Mouse (Mus musculus) intestine, embryonic 14.5 days (tissue): Measurements from ENCODE around the gene Gabrr2. TPM values are rescaled to one million over a fixed set of nuclear protein-coding genes. Genes with fewer than 3 reads are reported as not detected.
A peak's percentile ranks its signal among the peaks of the same experiment; 100 is the strongest.

Experiments
- ATAC-seq: fragments of 200-750 bp; cut with Nextera tagmentation; replicated peaks from 2 replicates; pipeline ENCODE4 v1.8.0; 2017; ENCODE audit warnings: low read depth, moderate number of reproducible peaks, moderate TSS enrichment, moderate library complexity; ENCODE audit not compliant: low FRiP score, low TSS enrichment
- DNase-seq: peaks from one replicate; pipeline ENCODE4 v3.0.0-alpha.2; 2018; ENCODE audit warnings: low spot score
- H3K27ac ChIP-seq: fragments of 300-500 bp; sonication (generic); 2 replicates; pipeline ENCODE4 v1.5.1; 2014; ENCODE audit warnings: low read depth, mild to moderate bottlenecking, control low read depth
- H3K27me3 ChIP-seq: fragments of 300-500 bp; sonication (generic); replicated peaks from 2 replicates; pipeline ENCODE4 v1.6.1; 2014; ENCODE audit warnings: low read length, control low read depth; ENCODE audit not compliant: control insufficient read depth, insufficient read depth
- H3K36me3 ChIP-seq: fragments of 300-500 bp; sonication (generic); 2 replicates; pipeline ENCODE4 v1.6.1; 2014; ENCODE audit warnings: low read length, control low read depth; ENCODE audit not compliant: control insufficient read depth, insufficient read depth
- H3K4me1 ChIP-seq: fragments of 300-500 bp; sonication (generic); replicated peaks from 2 replicates; pipeline ENCODE4 v1.6.1; 2014; ENCODE audit warnings: low read length, control low read depth, mixed read lengths; ENCODE audit not compliant: control insufficient read depth, insufficient read depth
- H3K4me2 ChIP-seq: fragments of 300-500 bp; sonication (generic); 2 replicates; pipeline ENCODE4 v1.6.1; 2014; ENCODE audit warnings: low read length
- H3K4me3 ChIP-seq: fragments of 300-500 bp; sonication (generic); 2 replicates; pipeline ENCODE4 v1.5.1; 2014; ENCODE audit warnings: low read depth, low read length, control low read depth, mixed read lengths
- H3K9ac ChIP-seq: fragments of 300-500 bp; sonication (generic); 2 replicates; pipeline ENCODE4 v1.6.1; 2014; ENCODE audit warnings: mild to moderate bottlenecking, low read length
- H3K9me3 ChIP-seq: fragments of 300-500 bp; sonication (generic); 2 replicates; pipeline ENCODE4 v1.6.1; 2016; ENCODE audit warnings: low read length, control low read depth; ENCODE audit not compliant: control insufficient read depth
- WGBS: fragments of 180-500 bp; shearing (Covaris S2); extraction: QIAGEN DNeasy Blood & Tissue Kit; methylation state at CpG from one replicate; pipeline ENCODE4 v1.1.7; 2014; 5-methylcytosine and 5-hydroxymethylcytosine counted together
- polyA plus RNA-seq: library from polyadenylated mRNA; unstranded; fragments of >200 nt; fragmentation: Nextera tagmentation; extraction: Ambion mirVana; gene quantifications from 2 replicates; pipeline ENCODE4 v1.2.1, GENCODE M21; 2014

Gabrr2 gene
- 0.09 and 0.17 TPM in 2 replicates for polyA plus RNA-seq

DNA sequence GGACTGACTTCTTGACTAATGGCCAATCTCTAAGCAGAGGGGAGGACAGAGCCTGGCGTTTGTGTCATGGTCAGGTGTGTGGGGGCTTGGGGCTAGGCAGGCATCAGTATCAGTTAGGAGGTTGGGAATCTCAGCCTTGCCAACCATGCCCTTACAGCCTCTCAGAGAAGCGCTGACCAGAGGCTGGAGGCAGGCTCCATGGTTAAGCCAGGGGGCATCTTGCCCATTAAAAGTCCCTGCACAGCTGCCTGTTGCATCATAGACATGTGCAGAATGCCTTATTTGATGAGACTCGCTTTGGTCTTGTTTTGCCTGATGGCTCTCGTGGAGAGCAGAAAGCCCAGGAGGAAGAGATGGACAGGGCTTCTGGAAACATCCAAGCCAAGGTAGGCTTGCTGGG is at the start of gene Gabrr2:
Gene Gabrr2, plus strand, starts transcription at position 19 of the 400 bp plus-strand sequence.
- Histone ChIP-seq H3K27me3 (no peaks in the 10 kb centered on the region), H3K36me3 (no peaks in the 10 kb centered on the region), H3K4me2 (no peak within 1 kb of the TSS), H3K4me3 (no peak within 1 kb of the TSS), H3K4me1 (peaks cover 9% of the 10 kb centered on the region), H3K27ac (no peak within 1 kb of the TSS), H3K9me3 (no peaks in the 10 kb centered on the region), H3K9ac (no peak within 1 kb of the TSS)
- ATAC-seq: no peak
- DNase-seq: no peak
- 86% methylated on average over 4 of the region's 4 CpGs for WGBS

DNA sequence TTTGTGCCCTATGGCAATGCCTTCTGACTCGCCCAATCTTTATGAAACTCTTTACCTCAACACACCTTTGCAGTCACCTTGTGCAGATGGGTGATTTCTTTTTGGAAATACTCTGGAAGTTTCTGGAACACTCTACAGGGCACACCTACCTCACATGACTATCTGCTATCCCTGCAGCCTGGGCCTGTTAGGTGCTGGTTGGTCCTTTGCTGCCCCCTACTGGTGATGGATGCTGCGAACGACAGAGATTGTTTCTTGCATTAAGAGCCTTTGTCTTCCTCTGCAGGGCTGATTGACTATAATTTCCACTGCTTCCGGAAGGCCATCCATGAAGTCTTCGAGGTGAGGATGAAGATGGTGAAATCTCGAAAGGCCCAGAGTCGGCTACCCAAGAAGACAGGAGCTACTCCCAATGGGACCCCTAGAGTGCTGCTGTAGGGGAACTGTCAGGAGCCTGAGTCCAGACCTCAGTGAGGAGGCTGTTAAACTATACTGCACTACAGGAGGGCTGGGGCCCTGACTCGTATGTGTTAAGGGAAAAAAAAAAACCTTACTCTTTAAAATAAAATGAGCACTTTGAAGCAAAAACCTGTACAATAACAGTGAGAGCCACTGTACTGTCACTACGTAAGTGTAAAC is 44.3 kb upstream of the Gabrr2 start:
- peaks cover 7% of the 10 kb centered on the region; the same call in 1 of the 2 replicates for H3K36me3 ChIP-seq
- H3K9me3 ChIP-seq: no peaks in the 10 kb centered on the region
- no peak overlapping the region for H3K9ac ChIP-seq
- no peak overlapping the region for H3K4me3 ChIP-seq
- 54% methylated on average over 9 of the region's 9 CpGs for WGBS
- no peaks in the 10 kb centered on the region for H3K27me3 ChIP-seq
- ATAC-seq (peak; percentile 66; the same call in 1 of the 2 replicates), DNase-seq (peak; percentile 93)
- H3K4me2 ChIP-seq: no peak overlapping the region
- no peaks in the 10 kb centered on the region for H3K4me1 ChIP-seq
- H3K27ac ChIP-seq: no peak overlapping the region

GRCm38 (mm10) chr4:33024420-33024819 is 38.4 kb upstream of the Gabrr2 start:
- no peak for ATAC-seq

DNA sequence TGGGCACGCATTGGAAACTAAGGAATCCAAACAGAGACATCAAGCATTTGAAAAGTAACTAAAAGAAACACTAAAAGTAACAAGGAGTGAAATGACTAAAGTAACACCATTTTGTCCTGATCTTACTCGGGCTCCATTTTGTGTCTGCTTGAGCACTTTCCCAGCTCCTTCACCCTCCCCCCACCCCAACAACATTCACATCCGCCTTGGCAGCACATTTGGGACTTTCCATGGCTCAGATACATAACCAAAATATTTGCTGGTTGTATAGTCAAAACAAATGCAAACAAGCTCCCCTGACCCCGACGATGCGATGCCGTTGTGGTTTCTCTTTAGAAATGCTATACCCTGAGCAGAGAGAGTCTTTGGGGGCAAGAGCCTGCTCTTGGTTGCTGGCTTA is 33.7 kb upstream of the Gabrr2 start:
- DNase-seq (no peak), ATAC-seq (no peak)
- Histone ChIP-seq H3K4me2 (no peak overlapping the region), H3K9me3 (no peaks in the 10 kb centered on the region), H3K4me1 (peaks cover 19% of the 10 kb centered on the region), H3K27ac (no peak overlapping the region), H3K4me3 (no peak overlapping the region), H3K36me3 (peaks cover 9% of the 10 kb centered on the region), H3K27me3 (no peaks in the 10 kb centered on the region), H3K9ac (no peak overlapping the region)
- WGBS: 93% methylated on average over 7 of the region's 7 CpGs

More at GRCm38 (mm10) chr4:33024420-33024819, 38.4 kb upstream of the Gabrr2 start:
- no peaks in the 10 kb centered on the region for H3K9me3 ChIP-seq
- H3K27me3 ChIP-seq: no peaks in the 10 kb centered on the region
- H3K9ac ChIP-seq: no peak overlapping the region
- no peak for DNase-seq
- no peak overlapping the region for H3K4me2 ChIP-seq
- peaks cover 8% of the 10 kb centered on the region for H3K36me3 ChIP-seq
- no peak overlapping the region for H3K27ac ChIP-seq
- H3K4me1 ChIP-seq: no peaks in the 10 kb centered on the region
- 71% methylated on average over 8 of the region's 8 CpGs for WGBS
- H3K4me3 ChIP-seq: no peak overlapping the region

DNA sequence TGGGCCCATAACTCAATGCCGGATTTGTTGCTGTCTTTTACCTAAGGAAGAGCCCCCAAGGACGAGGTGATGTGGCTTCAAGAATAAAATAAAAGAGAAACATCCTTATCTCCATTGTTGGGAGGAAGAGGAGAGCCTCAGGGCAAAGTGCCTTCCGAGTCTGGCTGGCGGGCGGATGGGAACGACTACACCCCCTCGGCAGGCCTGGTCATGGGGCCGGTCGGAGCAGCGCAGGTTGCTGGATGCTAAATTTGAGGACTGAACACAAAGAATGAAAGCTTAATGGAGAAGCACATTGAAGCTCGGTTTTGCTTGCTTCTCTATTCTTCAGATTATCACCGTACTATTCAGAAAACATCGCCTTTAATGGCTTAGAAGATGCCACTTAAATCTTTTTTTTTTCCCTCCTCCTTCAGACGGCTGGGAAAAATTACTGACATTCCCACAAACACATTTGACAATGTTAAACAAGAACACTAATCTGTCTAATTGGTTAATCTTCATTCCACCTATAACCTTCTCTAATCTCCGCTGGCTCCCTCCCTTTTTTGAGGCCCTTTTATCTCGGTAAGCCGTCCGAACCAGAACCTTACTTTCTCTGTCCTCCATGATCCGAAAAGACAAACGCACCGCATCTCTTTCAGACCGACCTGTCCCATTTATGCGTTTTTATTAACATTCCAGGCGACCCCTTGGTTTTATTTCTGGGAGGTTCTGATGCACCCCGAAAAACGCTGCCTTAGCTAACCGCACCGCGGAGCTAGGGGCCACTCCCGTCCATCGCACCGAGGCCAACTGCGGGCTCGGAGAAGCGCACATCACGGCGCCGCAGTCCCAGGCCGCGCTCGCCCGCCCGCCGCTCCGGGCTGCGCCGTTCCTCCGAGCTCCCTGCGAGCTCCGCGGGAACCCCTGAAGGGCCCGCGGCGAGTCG is 32.3 kb upstream of the Gabrr2 start:
- Histone ChIP-seq H3K27me3 (no peaks in the 10 kb centered on the region), H3K4me3 (peak overlapping the region; percentile 84), H3K4me2 (peak overlapping the region; percentile 74), H3K4me1 (peaks cover 22% of the 10 kb centered on the region), H3K9ac (peak overlapping the region; percentile 93), H3K27ac (peak overlapping the region; percentile 94), H3K36me3 (peaks cover 9% of the 10 kb centered on the region), H3K9me3 (no peaks in the 10 kb centered on the region)
- peak; percentile 88 for DNase-seq
- ATAC-seq: peak; percentile 73
- WGBS: 3% methylated on average over 55 of the region's 55 CpGs

GRCm38 (mm10) chr4:33031195-33031960 is 31.4 kb upstream of the Gabrr2 start, which contains the start of gene Ube2j1:
Gene Ube2j1 (plus strand): TSS chr4:33031416.
- H3K27me3 ChIP-seq: no peaks in the 10 kb centered on the region
- peaks cover 22% of the 10 kb centered on the region for H3K4me1 ChIP-seq
- H3K4me3 ChIP-seq: peak within 1 kb of the TSS; percentile 84
- WGBS: under 1% methylated on average over 107 of the region's 123 CpGs
- H3K36me3 ChIP-seq: peaks cover 15% of the 10 kb centered on the region
- peak; percentile 99 for ATAC-seq
- peak within 1 kb of the TSS; percentile 94 for H3K27ac ChIP-seq
- DNase-seq: peak; percentile 88
- H3K9ac ChIP-seq: peak within 1 kb of the TSS; percentile 93
- peak within 1 kb of the TSS; percentile 74 for H3K4me2 ChIP-seq
- no peaks in the 10 kb centered on the region for H3K9me3 ChIP-seq

- no peaks in the 10 kb centered on the region for H3K9me3 ChIP-seq
- ATAC-seq: no peak
- H3K9ac ChIP-seq: peak overlapping the region; percentile 93
- H3K4me2 ChIP-seq: peak overlapping the region; percentile 74
- peaks cover 22% of the 10 kb centered on the region for H3K36me3 ChIP-seq
- 23% methylated on average over 4 of the region's 4 CpGs for WGBS
- peak overlapping the region; percentile 94; the same call in 1 of the 2 replicates for H3K27ac ChIP-seq
- no peak for DNase-seq
- H3K4me3 ChIP-seq: peak overlapping the region; percentile 84
- H3K4me1 ChIP-seq: peaks cover 22% of the 10 kb centered on the region
- no peaks in the 10 kb centered on the region for H3K27me3 ChIP-seq
Measured at GRCm38 (mm10) chr4:33032045-33032444, 30.8 kb upstream of the Gabrr2 start.

GRCm38 (mm10) chr4:33033515-33033914 is 29.3 kb upstream of the Gabrr2 start:
- 59% methylated on average over 6 of the region's 6 CpGs for WGBS
- no peak overlapping the region for H3K9ac ChIP-seq
- H3K36me3 ChIP-seq: peaks cover 24% of the 10 kb centered on the region; the same call in 1 of the 2 replicates
- H3K4me3 ChIP-seq: no peak overlapping the region
- no peak overlapping the region for H3K27ac ChIP-seq
- no peak overlapping the region; the same call in 1 of the 2 replicates for H3K4me2 ChIP-seq
- H3K9me3 ChIP-seq: no peaks in the 10 kb centered on the region
- no peaks in the 10 kb centered on the region for H3K27me3 ChIP-seq
- peaks cover 22% of the 10 kb centered on the region for H3K4me1 ChIP-seq
- ATAC-seq: no peak
- DNase-seq: no peak
